Mouse (Mus musculus) heart, postnatal 25 days (tissue): Measurements from ENCODE around the gene Tpr. TPM values are rescaled to one million over a fixed set of nuclear protein-coding genes. Genes with fewer than 3 reads are reported as not detected.

Experiments used
- DNase-seq: peaks from one replicate; pipeline ENCODE4 v3.0.0; 2022; ENCODE audit warnings: low spot score
- intact Hi-C: fragments of 180-260 bp; cut with DNase I; formaldehyde crosslinking; loops from one replicate; pipeline ENCODE4 v1.15.1; 2025
- total RNA-seq, 2 experiments: library from RNA; stranded (reverse); gene quantifications; 2 replicates each; pipeline ENCODE4 v1.2.3; 2021

The Tpr gene
- 100 to 1,000 TPM; 118 to 124 TPM for total RNA-seq

DNA sequence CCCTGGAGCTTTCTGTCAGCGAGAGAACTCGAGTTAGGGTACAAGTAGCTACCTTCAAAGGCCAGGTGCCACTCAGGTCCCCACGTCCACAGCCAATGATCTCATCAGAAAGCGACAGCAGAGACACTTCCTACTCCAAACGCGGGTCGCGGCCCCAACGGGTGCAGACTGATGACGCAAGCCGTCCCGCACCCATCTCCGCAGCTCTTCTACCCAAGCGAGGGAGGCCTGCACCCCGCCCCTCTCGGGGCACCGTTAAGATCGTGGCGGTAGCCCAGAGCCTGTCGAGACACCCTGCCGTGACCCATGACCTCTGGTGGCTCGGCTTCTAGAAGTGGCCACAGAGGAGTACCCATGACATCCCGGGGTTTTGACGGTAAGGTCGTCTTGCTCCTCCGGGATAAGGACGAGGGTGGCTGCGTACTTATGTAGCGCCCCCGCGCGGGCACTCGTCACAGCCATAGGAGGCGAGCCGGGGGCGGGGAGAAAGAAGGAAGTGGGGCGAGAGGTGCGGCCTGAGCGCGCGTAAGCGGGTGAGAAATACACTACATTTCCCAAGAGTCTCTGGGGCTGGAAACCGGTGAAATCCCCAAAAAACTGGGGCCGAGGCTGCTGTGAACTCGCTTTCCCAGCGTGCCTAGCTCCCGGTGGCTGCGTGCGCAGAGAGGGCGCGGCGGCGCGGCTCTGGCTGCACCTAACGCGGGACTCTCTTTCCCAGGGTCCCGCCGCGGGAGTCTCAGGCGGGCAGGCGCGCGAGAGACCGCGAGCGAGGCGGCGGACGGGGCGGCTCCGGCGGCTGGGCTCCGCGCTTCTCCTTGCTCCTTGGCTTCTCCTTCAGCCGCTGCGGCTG lies at the start of gene Tpr, which contains the start of gene Odr4:
Tpr (plus strand) TSS at position 201 of the 850 bp plus-strand sequence.
Odr4 (minus strand) TSS at position 443 of the 850 bp plus-strand sequence.
- intact Hi-C loops, result no loop called here

DNA sequence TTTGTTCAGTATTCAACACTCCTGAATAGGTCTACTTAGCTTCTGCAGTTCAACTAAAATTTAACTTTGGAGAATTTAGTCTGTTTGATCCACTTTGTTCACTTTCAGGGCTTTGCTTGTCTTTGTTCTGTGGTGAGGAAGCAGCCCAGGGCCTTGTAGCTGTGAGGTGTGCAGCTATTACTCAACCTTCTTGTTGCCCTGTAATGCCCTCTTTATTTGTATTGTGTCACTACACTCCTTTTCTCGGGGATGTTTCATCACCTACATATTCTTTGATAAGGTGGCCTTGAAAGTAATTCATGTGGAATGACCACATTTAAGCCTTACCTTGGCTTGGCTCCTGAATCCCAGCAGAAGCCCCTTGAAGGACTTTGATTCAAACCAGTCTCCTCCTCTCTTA lies 31.8 kb upstream of the Tpr start:
- intact Hi-C loops, result no loop called here
- no peak for DNase-seq

More for the DNA sequence above, at the start of gene Tpr, which contains the start of gene Odr4:
- DNase-seq, result peak; percentile 97

DNA sequence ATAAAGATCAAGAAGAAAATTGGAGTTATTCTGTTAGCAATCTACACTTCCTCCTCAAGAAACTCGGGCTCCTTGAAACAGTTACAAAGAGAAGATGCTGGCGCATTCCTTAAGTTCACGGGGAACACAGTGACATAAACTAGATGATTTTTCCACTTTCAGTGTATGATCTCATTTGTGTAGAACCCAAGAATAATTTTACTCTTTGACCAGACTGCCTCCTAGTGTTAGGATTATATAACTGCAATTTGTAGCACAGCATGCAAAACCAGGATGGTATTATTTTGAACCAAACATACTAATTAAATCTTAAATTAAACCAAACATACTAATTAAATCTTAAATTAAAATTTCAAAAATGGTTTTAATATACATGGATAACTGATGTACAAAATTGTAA lies 19.7 kb upstream of the Tpr start:
- intact Hi-C loops, result loop anchor here (5.0 kb wide), 1 partner anchor 541 kb away; no protein-coding TSS in a partner anchor
- no peak for DNase-seq

DNA sequence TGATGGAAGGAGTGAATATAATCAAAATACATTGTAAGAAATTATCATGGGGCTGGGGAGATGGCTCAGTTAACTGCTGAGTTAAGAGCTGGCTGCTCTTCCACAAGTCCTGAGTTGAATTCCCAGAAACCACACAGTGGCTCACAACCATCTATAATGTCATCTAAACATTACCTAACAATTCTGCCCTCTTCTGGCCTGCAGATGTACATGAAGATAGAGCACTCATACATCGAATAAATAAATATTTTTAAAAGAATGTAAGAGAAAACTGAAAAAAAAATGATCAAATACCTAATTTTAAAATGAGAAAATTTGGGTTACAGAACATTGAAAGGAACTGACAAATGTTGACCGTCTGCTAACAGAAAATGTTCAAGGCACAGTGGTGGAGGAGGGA lies 18.4 kb upstream of the Tpr start:
- no peak for DNase-seq
- intact Hi-C loops, result loop anchor here (5.0 kb wide), 1 partner anchor 542 kb away; no protein-coding TSS in a partner anchor

DNA sequence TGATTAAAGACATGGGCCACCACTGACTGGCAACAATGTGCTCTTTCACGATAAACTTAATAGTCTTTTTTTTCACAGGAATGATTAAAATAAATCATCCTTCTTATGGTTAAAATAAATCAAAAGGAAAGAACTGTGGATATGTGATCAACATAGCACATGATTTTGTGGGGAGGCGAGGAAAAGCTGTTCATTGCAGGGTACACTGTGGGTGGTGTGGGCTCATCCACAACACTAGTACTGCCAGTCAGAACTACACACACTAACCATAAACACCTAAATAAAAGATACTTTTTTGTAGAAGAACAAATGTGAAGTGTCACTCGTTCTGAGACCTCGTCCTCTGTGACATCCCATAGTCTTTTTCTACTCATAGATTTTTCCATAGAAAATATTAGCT lies 8.5 kb upstream of the Tpr start:
- intact Hi-C loops, result no loop called here
- DNase-seq, result no peak

DNA sequence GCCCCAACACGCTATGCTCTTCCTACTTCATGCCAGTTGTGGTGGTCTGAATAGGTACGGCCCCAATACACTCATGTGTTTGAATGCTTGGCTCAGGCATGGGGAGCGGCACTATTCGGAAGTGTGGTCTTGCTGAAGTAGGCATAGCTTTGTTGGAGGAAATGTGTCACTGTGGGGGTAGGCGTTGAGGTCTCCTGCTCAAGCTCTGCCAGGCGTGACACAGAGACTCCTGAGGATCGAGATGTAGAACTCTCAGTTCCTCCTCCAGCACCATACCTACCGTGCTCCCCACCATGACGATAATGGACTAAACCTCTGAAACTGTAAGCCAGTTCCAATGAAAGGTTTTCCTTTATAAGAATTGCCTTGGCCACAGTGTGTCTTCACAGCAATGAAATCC lies 5.1 kb upstream of the Tpr start:
- no peak for DNase-seq
- intact Hi-C loops, result no loop called here

DNA sequence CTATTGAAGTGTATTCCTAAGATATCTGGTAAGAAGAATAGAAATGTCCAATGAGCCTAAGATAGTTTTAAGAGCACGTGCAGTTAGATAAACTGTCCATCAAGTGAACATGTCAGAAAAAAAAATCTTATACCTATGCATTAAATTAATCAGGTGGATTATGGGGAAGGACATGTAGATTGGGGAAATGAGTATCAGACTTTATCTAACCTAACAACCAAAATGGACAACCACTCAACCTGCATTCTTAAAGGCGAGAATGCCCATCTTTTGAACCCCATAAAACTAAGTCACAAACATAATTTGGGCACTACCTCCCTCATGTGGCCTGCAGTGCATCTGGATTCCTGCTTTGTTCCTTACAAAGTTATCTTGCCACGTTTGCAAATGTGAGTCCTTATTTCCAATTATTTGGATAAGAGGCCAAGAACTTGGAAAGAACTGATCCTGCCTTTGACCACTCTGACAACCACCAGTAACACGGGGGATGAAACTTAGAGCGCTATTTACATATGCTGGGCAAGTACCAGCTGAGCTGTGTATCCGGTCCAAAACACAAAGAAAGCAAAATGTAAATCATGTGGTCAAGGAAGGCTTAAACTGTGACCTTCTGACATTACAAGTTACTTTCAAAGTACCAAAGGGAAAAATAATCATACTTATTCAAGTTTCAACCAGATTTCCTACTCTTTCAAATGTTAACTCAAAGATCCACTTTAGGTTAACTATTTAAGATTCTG lies 3.1 kb upstream of the Tpr start:
- intact Hi-C loops, result no loop called here
- no peak for DNase-seq

DNA sequence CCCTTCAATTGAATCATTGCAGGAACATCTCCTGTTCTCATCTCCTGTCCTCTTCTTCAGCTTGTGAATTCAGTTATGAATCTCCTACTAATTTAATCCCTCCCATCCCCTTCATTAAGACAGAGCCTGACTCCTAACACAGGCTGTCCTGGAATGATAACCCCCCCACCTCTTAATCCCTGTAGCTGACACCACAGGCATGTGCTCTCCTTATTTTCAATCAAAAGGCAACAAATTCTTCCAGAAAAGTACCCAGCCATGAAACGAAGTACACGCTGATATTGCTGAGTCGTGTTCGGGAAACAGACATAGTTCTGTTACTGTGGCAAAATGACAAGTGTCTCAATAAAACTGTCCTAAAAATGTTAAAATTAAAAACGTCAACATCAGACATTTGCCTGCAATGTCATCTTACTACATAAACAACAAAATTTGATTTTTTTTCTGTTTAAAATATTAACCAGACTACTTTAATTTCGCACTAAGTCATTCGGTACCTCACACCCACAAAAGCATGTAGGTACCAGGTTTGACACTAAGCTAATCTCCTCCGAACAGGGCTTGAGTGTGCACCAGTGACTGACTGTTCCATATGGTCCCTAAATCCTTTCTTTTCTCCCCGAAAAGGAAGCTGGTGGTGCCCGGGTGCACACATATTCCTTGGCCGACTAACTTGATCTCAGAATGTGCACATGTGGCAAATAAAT lies 554 bp upstream of the Tpr start:
- intact Hi-C loops, result no loop called here
- DNase-seq, result no peak

DNA sequence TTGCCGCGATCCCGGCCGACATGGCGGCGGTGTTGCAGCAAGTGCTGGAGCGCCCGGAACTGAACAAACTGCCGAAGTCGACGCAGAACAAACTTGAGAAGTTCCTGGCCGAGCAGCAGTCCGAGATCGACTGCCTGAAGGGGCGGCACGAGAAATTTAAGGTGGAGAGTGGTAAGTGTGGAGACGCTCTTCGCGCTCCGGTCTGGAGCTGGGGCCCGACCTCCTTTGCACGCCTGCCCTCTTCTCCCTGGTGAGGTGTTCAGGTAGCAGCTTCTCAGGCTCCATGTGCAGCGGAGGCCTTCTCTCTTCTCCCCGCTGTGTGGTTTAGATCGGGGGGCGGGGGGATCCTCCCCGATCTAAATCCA lies 832 bp downstream of the Tpr start:
- DNase-seq, result no peak
- intact Hi-C loops, result no loop called here

DNA sequence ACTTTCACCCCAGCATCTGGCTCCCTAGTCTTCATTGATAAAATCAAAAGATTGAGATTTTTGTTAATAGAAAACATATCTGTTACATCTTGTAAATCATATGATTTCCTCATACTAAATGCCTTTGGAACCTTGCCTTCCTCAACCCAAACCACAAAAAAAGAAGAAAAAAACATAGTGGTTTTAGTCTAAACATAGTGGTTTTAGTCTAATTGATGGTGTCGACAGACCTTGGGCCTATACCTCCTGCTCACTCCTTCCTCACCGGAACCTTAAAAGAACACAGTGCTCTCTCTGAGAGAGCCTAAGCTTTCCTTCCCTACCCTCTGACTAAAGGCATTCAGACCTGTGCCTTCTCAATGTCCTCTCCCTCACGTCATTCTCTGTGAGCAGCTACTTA lies 3.4 kb downstream of the Tpr start:
- no peak for DNase-seq
- intact Hi-C loops, result no loop called here

DNA sequence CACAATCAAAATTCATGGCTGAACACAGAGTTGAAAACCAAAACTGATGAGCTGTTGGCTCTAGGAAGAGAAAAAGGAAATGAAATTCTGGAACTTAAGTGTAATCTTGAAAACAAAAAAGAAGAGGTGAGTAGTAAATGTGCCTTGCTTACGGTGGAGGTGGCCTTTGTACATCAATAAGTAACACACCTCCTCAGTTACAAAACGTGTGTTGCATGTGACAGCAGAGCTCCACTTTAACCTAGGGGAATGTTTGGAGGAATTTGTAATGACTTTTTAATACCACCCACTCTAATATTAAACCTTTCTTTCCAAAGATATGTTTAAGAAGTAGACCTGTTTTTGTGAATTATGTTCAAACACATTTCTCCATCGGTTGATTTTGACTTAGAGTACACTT lies 11.3 kb downstream of the Tpr start:
- DNase-seq, result no peak
- intact Hi-C loops, result no loop called here

DNA sequence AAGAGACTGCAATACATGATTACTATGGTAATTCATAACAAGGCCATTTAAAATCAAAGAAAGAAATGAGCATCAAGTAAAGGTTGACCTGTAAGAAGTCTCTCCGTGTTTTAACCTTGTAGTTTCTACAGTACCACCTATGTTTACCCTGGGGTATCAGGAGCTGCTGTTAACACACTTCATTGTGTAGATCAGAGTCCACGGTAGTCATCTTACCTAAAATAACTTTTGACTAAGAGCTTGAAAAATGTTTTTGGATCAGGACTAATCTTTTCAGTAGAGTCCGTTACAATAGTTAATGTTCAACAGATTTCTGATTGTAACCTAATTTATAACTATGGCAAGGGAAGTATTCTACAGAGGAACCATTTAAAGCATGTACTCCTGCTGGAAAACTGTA lies 11.9 kb downstream of the Tpr start:
- no peak for DNase-seq
- intact Hi-C loops, result no loop called here

DNA sequence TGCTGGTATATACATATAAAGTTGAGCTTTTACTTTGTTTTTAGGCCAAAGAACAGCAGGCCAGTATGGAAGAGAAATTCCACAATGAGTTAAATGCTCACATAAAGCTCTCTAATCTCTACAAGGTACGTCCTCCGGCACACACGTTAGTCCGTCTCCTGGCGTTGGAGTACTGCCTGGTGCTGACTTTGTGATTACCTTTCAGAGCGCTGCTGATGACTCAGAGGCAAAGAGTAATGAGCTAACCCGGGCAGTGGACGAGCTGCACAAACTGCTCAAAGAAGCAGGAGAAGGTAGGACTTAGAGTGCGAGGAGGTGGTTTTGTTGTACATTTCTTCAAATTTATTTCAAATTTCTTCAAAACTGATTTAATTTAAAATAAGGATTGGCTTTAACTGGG lies 14.6 kb downstream of the Tpr start:
- no peak for DNase-seq
- intact Hi-C loops, result no loop called here

DNA sequence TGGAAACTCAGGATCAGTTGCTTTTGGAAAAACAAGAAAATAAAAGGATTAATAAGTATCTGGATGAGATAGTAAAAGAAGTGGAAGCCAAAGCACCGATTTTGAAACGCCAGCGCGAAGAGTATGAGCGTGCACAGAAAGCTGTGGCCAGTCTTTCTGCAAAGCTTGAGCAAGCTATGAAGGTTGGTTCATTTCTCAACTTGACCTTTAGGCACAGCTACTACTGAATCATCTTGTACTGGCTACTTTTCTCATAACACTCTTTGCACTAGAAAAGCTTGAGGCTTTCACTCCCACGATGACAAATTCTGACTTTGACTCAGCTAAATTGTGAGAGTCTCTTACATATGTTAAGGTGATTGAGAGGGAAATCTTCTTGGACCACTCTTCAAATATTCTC lies 17.4 kb downstream of the Tpr start:
- intact Hi-C loops, result no loop called here
- no peak for DNase-seq

DNA sequence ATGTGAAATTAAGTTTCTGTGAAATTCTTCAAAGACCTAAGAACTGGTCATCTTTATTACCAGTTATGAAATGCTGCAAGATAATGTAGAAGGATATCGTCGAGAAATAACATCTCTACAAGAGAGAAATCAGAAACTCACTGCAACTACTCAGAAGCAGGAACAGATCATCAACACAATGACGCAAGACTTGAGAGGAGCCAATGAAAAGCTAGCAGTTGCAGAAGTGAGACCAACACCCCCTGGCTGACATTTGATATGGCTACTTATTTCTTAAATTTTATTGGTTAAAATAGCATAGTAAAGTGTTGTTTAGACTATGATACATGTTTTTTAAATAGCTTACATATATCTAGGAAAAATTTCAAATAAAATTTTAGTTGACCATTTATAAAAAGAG lies 23.4 kb downstream of the Tpr start:
- intact Hi-C loops, result no loop called here
- DNase-seq, result no peak

DNA sequence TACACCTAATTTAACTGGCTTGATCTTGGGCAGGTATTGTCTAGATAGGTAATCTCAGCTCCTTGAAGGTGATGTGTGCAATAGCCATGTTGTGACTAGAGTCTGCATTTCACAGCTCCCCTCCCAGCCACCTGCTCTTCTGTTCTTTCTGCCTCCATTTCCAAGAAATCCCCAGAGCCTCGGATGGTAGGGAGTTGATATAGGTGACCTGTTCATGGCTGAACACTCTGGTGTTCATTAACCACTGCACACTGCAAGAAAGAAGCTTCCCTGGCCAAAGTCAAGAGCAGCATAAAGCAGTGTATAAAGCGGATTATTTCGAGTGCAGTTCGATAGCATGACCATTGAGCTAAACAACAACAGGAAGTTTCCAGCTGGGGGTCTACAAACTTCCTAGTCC lies 25.8 kb downstream of the Tpr start:
- no peak for DNase-seq
- intact Hi-C loops, result no loop called here

DNA sequence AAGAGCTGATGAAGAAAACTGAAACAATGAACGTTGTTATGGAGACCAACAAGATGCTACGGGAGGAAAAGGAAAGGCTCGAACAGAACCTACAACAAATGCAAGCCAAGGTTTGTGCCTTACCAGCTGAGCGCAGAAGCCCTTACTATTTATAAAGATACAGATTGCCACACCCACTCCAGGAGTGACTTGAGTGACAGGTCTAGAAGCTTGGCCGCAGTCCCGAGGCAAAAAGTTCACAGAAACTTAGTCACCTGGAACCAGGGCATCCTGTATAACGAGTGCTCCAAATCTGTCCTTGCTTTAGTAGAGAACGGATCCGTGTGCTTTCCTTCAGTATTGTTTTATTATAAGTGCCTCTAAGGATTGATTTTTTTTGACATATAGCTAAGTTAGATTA lies 33.0 kb downstream of the Tpr start:
- intact Hi-C loops, result no loop called here
- DNase-seq, result no peak

DNA sequence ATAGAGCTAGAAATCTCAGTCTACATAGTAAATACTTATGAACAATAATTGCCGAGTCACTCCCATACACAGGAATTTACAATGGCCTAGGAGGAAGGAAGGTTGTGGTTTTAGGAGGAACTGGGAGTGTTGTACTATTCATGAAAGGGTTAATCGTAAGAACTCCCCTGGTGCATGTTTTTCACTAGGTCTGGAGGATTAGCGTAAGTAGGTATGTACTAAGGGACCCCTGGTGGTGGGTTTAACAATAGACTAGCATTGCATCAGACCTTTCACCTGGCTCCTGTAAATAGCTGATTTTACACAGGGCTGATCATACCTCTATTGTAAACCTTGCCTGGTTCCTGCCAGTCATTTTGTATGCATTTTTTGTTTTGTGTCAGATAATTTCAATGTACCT lies 33.6 kb downstream of the Tpr start:
- intact Hi-C loops, result no loop called here

DNA sequence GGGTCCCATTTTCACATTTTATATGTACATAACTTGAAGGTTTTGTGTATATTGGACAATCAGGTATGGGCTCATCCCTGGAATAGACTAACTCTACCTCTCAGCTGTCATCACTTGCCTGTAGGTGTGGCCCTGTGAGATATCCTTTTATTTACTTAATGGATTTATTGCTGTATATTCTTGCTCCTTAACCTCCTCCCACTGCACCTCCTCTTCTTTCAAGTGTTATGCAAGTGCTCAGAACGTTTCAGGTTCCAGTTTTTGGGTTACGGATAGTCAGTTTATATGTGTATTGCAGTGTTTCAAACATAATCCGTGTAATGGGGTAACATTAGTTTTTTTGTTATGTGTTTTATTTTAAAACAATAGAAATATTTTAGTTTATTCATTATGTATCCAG lies 46.0 kb downstream of the Tpr start:
- no peak for DNase-seq
- intact Hi-C loops, result no loop called here

More for the DNA sequence above, 33.6 kb downstream of the Tpr start:
- no peak for DNase-seq

DNA sequence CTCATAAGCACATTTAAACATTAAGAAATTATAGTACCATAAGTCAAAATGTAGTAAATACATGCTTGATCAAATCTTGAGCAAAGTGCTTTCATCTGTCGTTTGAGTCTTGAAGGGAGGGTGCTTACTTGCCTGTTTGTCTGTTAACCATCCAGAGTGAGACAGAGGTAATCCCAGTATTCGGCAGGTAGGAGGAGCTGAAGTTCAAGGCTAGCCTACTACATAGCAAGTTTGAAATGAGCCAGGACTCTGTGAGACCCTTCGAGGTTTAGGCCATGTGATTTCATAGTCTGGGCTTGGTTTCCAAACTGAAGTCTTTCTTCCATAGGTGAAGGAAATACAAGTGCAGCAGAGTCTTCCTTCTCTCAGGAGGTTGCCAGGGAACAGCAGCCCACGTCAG lies 49.1 kb downstream of the Tpr start:
- no peak for DNase-seq
- intact Hi-C loops, result loop anchor here (2.0 kb wide), 1 partner anchor 27 kb away; no protein-coding TSS in a partner anchor

DNA sequence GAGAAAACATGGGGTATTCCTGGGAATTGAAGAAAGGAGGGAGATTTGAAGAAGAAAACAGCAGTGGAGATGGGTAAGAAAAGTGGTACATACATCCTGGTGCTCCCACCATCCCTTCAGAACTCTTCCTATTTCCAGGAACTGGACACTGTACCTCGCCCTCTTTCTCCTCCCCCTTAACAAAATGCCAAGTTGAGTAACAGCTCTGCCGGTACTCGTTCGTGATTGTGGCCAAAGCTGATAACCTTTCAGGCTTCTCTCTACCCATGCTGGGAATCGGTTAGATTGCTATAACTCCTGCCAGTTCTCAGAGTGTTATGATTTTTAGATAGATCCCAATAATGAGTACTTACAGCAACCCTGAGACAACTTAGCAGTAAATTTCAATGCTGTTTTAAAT lies 66.3 kb downstream of the Tpr start:
- DNase-seq, result no peak
- intact Hi-C loops, result no loop called here
